Mouse (Mus musculus): Measurements from ENCODE around the gene Mdp1.

GRCm38 (mm10) chr14:55660636-55661035 is 328 bp upstream of the Mdp1 start:
- TF ChIP-seq CTCF (IDR thresholded peaks at IDR 0.05; ENCODE audit: low read depth, low read length) (no peak), POLR2AphosphoS5 (IDR thresholded peaks at IDR 0.05; ENCODE audit: insufficient replicate concordance, low read depth, low read length) (no peak), TAL1 (conservative IDR thresholded peaks at IDR 0.05; ENCODE audit: low read depth, low read length) (no peak), GATA2 (IDR thresholded peaks at IDR 0.05; ENCODE audit: borderline replicate concordance, low read depth, low read length) (no peak)
